Mouse (Mus musculus) heart, embryonic 14.5 days (tissue): ENCODE data around the gene Papss2. TPM values are rescaled to one million over a fixed set of nuclear protein-coding genes. Genes with fewer than 3 reads are reported as not detected.
"Not testable (repeated sequence)": the region's sequence is repeated elsewhere in the genome, so short reads cannot be mapped to it uniquely, and the experiment has no call there.

Source experiments
- ATAC-seq: fragments of 200-750 bp; cut with Nextera tagmentation; 2 replicates; pipeline ENCODE4 v1.8.0; 2017; ENCODE audit warnings: low read depth, moderate TSS enrichment; ENCODE audit not compliant: insufficient number of reproducible peaks, insufficient read depth, low FRiP score
- H3K27ac ChIP-seq, 2 experiments: fragments of 200-500 bp in 1 of 2; fragments of 300-500 bp in 1 of 2; sonication (generic) in 1 of 2; replicated peaks in 1 of 2; 2 replicates each; pipeline ENCODE4 v1.5.1; 2012 to 2014; ENCODE audit warnings: low read depth in 2 of 2, low read length in 2 of 2, control low read depth in 1 of 2, mild to moderate bottlenecking in 1 of 2, mixed read lengths in 1 of 2; ENCODE audit not compliant: control insufficient read depth in 1 of 2, insufficient read depth in 1 of 2
- H3K27me3 ChIP-seq: fragments of 300-500 bp; sonication (generic); 2 replicates; pipeline ENCODE4 v1.6.1; 2014; ENCODE audit warnings: mild to moderate bottlenecking, low read length, control low read depth; ENCODE audit not compliant: control insufficient read depth, insufficient read depth
- H3K36me3 ChIP-seq: fragments of 300-500 bp; sonication (generic); 2 replicates; pipeline ENCODE4 v1.6.1; 2014; ENCODE audit warnings: mild to moderate bottlenecking, control low read depth, low read length, mixed read lengths; ENCODE audit not compliant: control insufficient read depth, insufficient read depth
- H3K4me1 ChIP-seq, 2 experiments: fragments of 200-500 bp in 1 of 2; fragments of 300-500 bp in 1 of 2; sonication (generic) in 1 of 2; 2 replicates each; pipeline ENCODE4 v1.6.1; 2012 to 2014; ENCODE audit warnings: low read length in 2 of 2, control low read depth in 1 of 2, mixed read lengths in 1 of 2; ENCODE audit not compliant: control insufficient read depth in 2 of 2, insufficient read depth in 2 of 2
- H3K4me2 ChIP-seq: fragments of 300-500 bp; sonication (generic); 2 replicates; pipeline ENCODE4 v1.6.1; 2014; ENCODE audit warnings: mild to moderate bottlenecking, low read length
- H3K4me3 ChIP-seq, 2 experiments: fragments of 200-500 bp in 1 of 2; fragments of 300-500 bp in 1 of 2; sonication (generic) in 1 of 2; 2 replicates each; pipeline ENCODE4 v1.5.1; 2012 to 2014; ENCODE audit warnings: low read length in 2 of 2, mild to moderate bottlenecking in 2 of 2, control low read depth in 1 of 2, low read depth in 1 of 2, moderate library complexity in 1 of 2; ENCODE audit not compliant: control insufficient read depth in 1 of 2, insufficient read depth in 1 of 2
- H3K9ac ChIP-seq: fragments of 300-500 bp; sonication (generic); 2 replicates; pipeline ENCODE4 v1.6.1; 2014; ENCODE audit warnings: mild to moderate bottlenecking, low read length
- H3K9me3 ChIP-seq: fragments of 300-500 bp; sonication (generic); 2 replicates; pipeline ENCODE4 v1.6.1; 2016; ENCODE audit warnings: low read length, control low read depth; ENCODE audit not compliant: control insufficient read depth
- WGBS: fragments of 180-500 bp; shearing (Covaris S2); extraction: QIAGEN DNeasy Blood & Tissue Kit; methylation state at CpG from one replicate; pipeline ENCODE4 v1.1.7; 2014; 5-methylcytosine and 5-hydroxymethylcytosine counted together
- polyA plus RNA-seq: library from polyadenylated mRNA; unstranded; fragments of >200 nt; fragmentation: Nextera tagmentation; extraction: Ambion mirVana; gene quantifications from 2 replicates; pipeline ENCODE4 v1.2.1, GENCODE M21; 2014

Gene Papss2
- polyA plus RNA-seq, 1 experiment from 2014 or later: 10.3 TPM

GRCm38 (mm10) chr19:32659346-32659745 lies 63.8 kb downstream of the Papss2 start:
- WGBS: 75% methylated on average over 5 of the region's 5 CpGs
- no peak for ATAC-seq
- Histone ChIP-seq H3K27me3 (no peaks in the 10 kb centered on the region), H3K36me3 (peaks cover 5% of the 10 kb centered on the region; the same call in 1 of the 2 replicates), H3K4me1 (no peaks in the 10 kb centered on the region), H3K9me3 (no peaks in the 10 kb centered on the region), H3K9ac (no peak overlapping the region), H3K4me3 (no peak overlapping the region), H3K4me2 (no peak overlapping the region), H3K27ac (no peak overlapping the region)

GRCm38 (mm10) chr19:32662936-32663335 lies 67.3 kb downstream of the Papss2 start:
- 90% methylated on average over 6 of the region's 6 CpGs for WGBS

GRCm38 (mm10) chr19:32665243-32665642 lies 69.7 kb downstream of the Papss2 start:
- H3K27ac ChIP-seq: no peak overlapping the region
- no peak overlapping the region for H3K4me3 ChIP-seq
- H3K4me2 ChIP-seq: no peak overlapping the region
- ATAC-seq: no peak
- no peaks in the 10 kb centered on the region for H3K27me3 ChIP-seq
- H3K9ac ChIP-seq: no peak overlapping the region
- H3K36me3 ChIP-seq: peaks cover 17% of the 10 kb centered on the region; the same call in 1 of the 2 replicates
- WGBS: 60% methylated on average over 8 of the region's 8 CpGs
- H3K9me3 ChIP-seq: no peaks in the 10 kb centered on the region
- H3K4me1 ChIP-seq: no peaks in the 10 kb centered on the region

More at GRCm38 (mm10) chr19:32662936-32663335, 67.3 kb downstream of the Papss2 start:
- Histone ChIP-seq H3K4me3 (no peak overlapping the region), H3K36me3 (peaks cover 17% of the 10 kb centered on the region; the same call in 1 of the 2 replicates), H3K4me2 (no peak overlapping the region), H3K9me3 (no peaks in the 10 kb centered on the region), H3K4me1 (no peaks in the 10 kb centered on the region), H3K9ac (no peak overlapping the region), H3K27me3 (no peaks in the 10 kb centered on the region), H3K27ac (no peak overlapping the region)
- ATAC-seq: no peak

- 86% methylated on average over 1 of the region's 1 CpGs for WGBS
- not testable (repeated sequence) for H3K27me3 ChIP-seq, H3K9me3 ChIP-seq, ATAC-seq, H3K4me3 ChIP-seq, H3K4me2 ChIP-seq, H3K4me1 ChIP-seq, H3K27ac ChIP-seq, H3K9ac ChIP-seq
- H3K36me3 ChIP-seq: peaks cover 30% of the 10 kb centered on the region
These were observed 72.2 kb downstream of the Papss2 start for GRCm38 (mm10) chr19:32667830-32668229.

- 85% methylated on average over 3 of the region's 3 CpGs for WGBS
These were observed 80.2 kb downstream of the Papss2 start for GRCm38 (mm10) chr19:32675766-32676165.

GRCm38 (mm10) chr19:32680894-32681293 lies 85.3 kb downstream of the Papss2 start:
- Histone ChIP-seq H3K36me3 (peaks cover 79% of the 10 kb centered on the region), H3K4me2 (no peak overlapping the region), H3K27ac (no peak overlapping the region), H3K27me3 (no peaks in the 10 kb centered on the region), H3K9me3 (no peaks in the 10 kb centered on the region), H3K4me3 (no peak overlapping the region), H3K4me1 (no peaks in the 10 kb centered on the region), H3K9ac (no peak overlapping the region)
- no peak for ATAC-seq
- WGBS: 91% methylated on average over 2 of the region's 2 CpGs

More at GRCm38 (mm10) chr19:32675766-32676165, 80.2 kb downstream of the Papss2 start:
- H3K9ac ChIP-seq: no peak overlapping the region
- H3K4me2 ChIP-seq: no peak overlapping the region
- H3K36me3 ChIP-seq: peaks cover 79% of the 10 kb centered on the region
- H3K4me3 ChIP-seq: no peak overlapping the region
- H3K27me3 ChIP-seq: no peaks in the 10 kb centered on the region
- H3K27ac ChIP-seq: no peak overlapping the region
- H3K4me1 ChIP-seq: no peaks in the 10 kb centered on the region
- ATAC-seq: no peak
- H3K9me3 ChIP-seq: no peaks in the 10 kb centered on the region

- Histone ChIP-seq H3K27me3 (no peaks in the 10 kb centered on the region), H3K27ac (no peak overlapping the region), H3K4me2 (no peak overlapping the region), H3K9ac (no peak overlapping the region), H3K36me3 (peaks cover 79% of the 10 kb centered on the region), H3K4me1 (no peaks in the 10 kb centered on the region), H3K4me3 (no peak overlapping the region), H3K9me3 (no peaks in the 10 kb centered on the region)
- 92% methylated on average over 5 of the region's 5 CpGs for WGBS
- no peak for ATAC-seq
These were observed 87.5 kb downstream of the Papss2 start for GRCm38 (mm10) chr19:32683081-32683480.

- 81% methylated on average over 5 of the region's 5 CpGs for WGBS
These were observed 92.1 kb downstream of the Papss2 start for GRCm38 (mm10) chr19:32687721-32688120.

More at GRCm38 (mm10) chr19:32687721-32688120, 92.1 kb downstream of the Papss2 start:
- no peak overlapping the region for H3K4me2 ChIP-seq
- no peak overlapping the region for H3K4me3 ChIP-seq
- H3K27me3 ChIP-seq: no peaks in the 10 kb centered on the region
- peaks cover 70% of the 10 kb centered on the region for H3K36me3 ChIP-seq
- no peak for ATAC-seq
- H3K27ac ChIP-seq: no peak overlapping the region
- no peaks in the 10 kb centered on the region for H3K9me3 ChIP-seq
- no peaks in the 10 kb centered on the region for H3K4me1 ChIP-seq
- no peak overlapping the region for H3K9ac ChIP-seq
